Mouse (Mus musculus) induced T-regulatory cell, adult 2 months (primary cell): ENCODE results near the gene Hook1.
A peak's percentile ranks its signal among the peaks of the same experiment; 100 is the strongest.
"Not testable (repeated sequence)": the region's sequence is repeated elsewhere in the genome, so short reads cannot be mapped to it uniquely, and the experiment has no call there.

ENCODE experiments used
- DNase-seq: peaks from one replicate; pipeline ENCODE4 v3.0.0-alpha.2; 2012; ENCODE audit warnings: low read depth

The Hook1 gene

DNA sequence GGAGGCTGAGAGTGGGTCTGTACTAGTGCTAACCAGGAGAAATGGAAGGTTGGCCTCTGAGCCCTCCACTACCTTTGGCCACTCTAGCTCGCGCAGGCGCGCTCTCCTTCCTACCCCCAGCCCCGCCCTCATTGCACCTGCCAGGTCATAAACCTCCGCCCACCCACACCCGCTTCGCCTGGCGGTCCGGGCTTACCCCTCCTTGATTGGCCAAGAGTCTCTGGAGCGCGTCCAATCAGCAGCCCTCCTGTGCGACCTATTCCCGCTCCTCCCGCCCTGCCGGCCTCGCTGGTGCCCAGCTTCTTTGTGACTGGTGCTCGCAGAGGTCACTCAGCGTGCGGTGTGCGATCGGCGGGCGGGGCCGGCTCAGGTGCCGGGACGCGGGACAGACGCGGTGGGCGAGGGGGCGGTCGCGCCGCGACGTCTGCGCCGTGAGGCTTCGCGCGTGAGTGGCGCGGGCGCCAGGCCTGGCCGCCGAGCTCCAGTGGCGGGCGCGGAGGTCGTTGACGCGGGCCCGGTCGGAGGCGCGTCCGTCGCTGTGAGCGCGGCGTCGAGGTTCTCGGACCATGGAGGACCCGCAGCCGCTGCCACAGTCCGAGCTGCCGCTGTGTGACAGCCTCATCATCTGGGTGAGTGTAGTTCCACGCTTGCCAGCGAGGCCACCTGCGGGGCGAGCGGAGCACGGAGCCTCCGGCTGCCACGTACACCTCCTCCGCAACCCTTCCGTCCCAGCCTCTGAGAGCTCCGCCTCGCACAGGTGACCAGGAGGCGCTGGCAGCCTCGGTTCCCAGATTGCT is at the start of gene Hook1:
Hook1 (plus strand) TSS at position 313 of the 797 bp plus-strand sequence.
- peak; percentile 94 for DNase-seq

DNA sequence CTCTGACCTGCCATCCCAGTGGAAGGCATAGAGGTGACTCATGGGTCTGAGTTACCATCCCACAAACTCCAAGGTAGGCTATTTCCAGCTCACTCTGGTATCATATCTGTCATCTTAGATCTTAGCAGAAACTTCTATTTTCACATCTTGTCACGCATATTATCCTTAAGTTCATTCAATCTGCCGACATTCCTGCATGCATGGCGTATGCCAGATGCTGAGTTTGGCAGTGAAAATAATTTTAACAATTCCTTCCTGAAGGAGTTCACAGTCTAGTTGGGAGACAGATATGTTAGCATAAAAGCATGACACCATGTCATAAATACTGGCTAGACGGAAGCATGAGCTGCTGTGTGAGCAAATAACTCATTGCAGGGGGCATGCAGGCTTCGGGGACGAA is 49.3 kb upstream of the Hook1 start:
- no peak for DNase-seq

DNA sequence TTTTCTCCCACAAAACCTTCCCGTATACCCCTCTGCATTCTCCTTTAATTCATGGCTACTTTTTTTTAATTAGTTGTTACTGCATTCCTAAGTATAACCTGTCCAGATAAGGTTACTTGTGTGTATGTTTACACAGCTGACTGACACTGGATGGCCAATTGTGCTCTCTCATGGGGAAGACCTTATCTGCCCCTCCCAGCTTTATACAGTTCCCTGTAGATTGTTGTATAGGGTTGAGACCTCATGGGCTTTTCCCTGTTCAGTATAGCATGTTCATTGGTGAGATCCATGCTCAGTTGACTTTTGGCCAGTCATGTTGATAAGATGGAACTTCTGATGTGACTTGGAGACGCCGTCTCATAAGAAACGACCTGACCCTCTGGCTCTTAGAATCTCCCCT is 46.6 kb upstream of the Hook1 start:
- DNase-seq: no peak

DNA sequence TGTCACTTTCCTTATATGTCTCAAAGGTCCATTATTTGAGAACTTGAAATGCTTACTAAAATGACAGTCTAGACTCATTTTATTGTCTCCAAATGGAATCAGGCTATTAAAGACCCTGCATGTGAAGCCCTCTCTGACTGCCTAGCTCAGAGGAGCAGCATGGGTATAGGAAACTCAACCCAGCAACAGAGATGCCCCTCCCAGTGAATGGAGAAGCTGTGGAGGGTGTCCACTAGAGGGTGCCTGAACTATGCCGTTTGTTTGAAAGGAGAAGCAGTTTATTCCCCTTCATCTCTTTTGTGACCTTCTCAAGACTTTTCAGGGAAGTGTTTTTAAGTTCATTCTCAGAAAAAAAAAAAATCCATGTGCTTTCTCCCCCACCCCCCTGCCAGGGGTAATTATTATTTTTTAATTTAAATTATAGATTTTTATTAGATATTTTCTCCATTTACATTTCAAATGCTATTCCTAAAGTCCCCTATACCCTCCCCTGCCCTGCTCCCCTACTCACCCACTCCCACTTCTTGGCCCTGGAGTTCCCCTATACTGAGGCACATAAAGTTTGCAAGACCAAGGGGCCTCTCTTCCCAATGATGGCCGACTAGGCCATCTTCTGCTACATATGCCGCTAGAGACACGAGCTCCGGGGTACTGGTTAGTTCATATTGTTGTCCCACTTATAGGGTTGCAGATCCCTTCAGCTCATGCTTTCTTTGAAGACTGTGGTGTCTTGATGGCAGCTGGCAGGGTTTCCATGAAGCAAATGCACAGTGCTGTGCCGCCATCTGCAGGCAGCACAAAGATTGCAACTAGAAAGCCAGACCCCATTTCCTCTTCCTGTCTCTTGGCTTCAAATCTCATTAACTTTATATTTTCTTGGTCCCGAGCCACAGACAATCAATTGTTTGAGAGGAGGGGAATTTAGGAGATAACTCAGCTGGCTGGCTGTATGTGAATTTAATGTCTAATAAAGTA is 42.5 kb upstream of the Hook1 start:
- peak; percentile 77 for DNase-seq

GRCm38 (mm10) chr4:95928846-95929245 is 38.2 kb upstream of the Hook1 start:
- no peak for DNase-seq

GRCm38 (mm10) chr4:95929936-95930335 is 37.1 kb upstream of the Hook1 start:
- no peak for DNase-seq

- no peak for DNase-seq
Measured at GRCm38 (mm10) chr4:95931331-95931730, 35.7 kb upstream of the Hook1 start.

GRCm38 (mm10) chr4:95933801-95934356 is 33.2 kb upstream of the Hook1 start:
- no peak for DNase-seq

- DNase-seq: no peak
Measured at GRCm38 (mm10) chr4:95934384-95935035, 32.5 kb upstream of the Hook1 start.

- no peak for DNase-seq
Measured at GRCm38 (mm10) chr4:95938701-95939100, 28.3 kb upstream of the Hook1 start.

DNA sequence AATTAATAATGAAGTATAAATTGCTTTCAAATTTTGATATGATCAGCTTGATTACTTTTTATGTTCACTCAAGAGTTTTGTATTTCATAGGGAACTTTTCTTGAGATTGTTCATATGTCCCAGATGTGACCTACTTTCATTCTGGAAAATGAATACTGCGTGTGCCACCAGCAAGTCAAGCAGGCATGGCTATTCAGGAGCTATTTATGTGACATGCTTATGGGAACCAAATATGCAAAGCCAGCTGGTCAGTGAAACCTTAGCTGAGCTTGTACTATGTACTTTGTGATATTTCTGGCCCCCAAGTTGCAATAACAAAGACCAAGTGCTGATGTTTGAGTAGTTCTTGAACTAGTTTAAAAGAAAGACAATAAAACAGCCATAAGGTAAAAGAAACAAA is 19.1 kb upstream of the Hook1 start:
- no peak for DNase-seq

- DNase-seq: no peak
Measured at GRCm38 (mm10) chr4:95953328-95953727, 13.7 kb upstream of the Hook1 start.

- DNase-seq: not testable (repeated sequence)
Measured at GRCm38 (mm10) chr4:95982221-95982620, 15.2 kb downstream of the Hook1 start.

DNA sequence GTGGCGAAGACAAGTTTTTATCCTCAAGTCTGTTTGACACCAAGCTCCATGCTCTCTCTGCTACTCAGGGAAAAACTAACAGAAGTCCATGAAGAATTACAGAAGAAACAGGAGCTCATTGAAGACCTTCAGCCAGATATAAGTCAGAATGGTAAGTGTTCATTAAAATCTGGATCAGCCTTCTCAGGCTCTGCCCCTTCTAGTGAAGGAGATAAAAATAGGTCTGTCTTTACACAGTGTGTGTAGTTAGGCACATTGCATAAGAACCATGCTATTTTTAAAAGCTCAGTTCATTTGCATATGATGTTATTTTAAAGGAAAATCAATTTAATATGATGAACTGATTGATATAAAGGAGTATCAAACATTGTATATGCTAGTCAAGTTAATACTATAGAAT is 49.8 kb downstream of the Hook1 start:
- DNase-seq: no peak

DNA sequence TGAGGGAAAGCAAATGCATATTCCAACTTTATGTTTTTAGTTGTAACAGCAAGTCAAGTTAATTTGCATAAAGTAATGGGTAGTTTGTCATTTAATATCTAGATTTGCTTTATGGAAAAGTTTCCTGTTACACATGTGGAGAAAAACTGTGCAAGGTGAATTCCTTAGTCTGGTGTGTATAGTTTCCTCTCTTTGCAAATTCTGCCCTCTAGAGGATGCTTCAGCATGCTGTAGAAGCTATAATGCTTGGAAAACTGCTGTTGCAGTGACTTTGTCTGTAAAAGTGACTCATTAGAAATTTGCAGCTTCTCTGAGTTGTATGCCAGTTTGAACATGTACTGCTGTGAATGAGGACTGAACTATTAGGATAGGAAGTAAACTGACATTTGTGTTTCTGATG is 55.8 kb downstream of the Hook1 start:
- DNase-seq: peak; percentile 7

GRCm38 (mm10) chr4:96028412-96028811 is 61.4 kb downstream of the Hook1 start:
- no peak for DNase-seq

DNA sequence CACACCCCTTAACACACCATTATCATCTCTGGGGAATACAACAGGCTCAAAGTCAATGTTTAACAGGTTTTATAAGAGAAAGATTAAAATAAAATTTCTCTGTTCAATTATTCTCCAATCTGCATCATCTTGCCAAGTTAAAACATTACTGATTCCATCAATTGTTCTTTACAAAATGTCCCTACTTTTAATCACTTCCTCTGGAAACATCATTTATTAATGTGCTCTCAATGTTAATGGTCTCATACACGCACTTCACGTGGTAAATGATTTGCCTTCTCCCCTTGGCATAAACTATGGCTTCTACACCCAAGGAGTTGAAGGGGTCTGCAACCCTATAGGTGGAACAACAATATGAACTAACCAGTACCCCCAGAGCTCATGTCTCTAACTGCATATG is 93.1 kb downstream of the Hook1 start:
- no peak for DNase-seq

DNA sequence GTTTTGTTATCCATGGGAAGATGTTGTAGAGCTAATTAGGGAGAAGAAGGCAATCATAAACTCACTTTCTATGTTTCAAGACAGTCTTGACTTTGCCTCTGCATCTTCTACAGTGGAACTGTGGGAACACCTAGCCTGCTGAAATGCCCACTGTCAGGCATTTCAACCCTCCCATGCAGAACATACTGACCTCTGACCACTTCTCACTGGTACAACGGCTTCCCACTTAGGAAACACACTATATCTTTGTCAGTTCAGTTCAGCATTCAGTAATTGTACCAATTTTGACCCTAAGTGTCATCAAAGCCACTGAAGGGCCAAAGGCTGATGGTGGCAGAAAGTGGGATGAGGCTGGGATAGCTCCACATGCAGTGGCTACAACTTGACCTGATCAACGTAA is 95.0 kb downstream of the Hook1 start:
- no peak for DNase-seq
